Mouse (Mus musculus): Measurements from ENCODE around the gene Olfr658.

The Olfr658 gene

GRCm38 (mm10) chr7:104646841-104647482, at the start of gene Olfr658:
Gene Olfr658 (minus strand): TSS chr7:104647305.
- DNase-seq (ENCODE audit: extremely low spot score, low read depth, low spot score) = peak; percentile 5

DNA sequence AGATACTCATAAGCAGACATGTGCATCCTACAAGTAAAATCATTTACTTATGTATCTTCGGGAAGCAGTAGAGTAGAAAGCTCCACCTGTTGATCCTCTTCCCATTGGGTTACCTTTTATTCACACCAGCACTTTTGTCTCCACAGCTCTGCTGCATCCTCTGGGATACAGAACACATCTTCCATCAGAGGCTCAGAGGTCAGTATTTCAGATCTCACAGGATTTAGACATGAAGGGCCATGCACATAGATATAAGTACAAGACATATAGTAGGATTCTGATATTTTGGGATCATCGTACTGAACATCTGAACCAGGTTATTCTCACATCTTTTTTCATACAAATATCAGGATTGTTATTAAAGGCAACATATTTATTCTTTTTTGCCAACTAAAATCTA, 39.1 kb upstream of the Olfr658 start, which contains the start of gene Olfr661:
TSS of gene Olfr661 (plus strand) at position 301 of the 400 bp plus-strand sequence.
- no peak for DNase-seq (ENCODE audit: extremely low spot score, low read depth, low spot score)

DNA sequence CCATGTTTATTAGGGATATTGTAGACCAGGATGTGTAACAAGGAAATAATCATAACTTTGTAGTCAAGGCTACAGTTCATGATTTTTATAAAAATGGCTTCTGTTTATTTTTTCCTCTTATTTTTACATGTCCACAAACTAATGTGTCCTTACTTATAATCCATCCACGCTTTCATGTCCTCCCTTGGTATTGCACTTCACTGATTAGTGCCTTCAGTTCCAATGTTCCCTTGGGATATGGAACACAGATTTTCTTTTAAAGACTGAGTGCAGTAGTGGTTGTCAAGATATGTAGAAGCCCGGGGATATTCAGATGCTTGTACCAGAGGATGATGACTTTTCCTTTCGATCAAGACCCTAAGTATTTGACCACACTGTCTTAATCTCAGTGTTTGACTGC, 19.3 kb upstream of the Olfr658 start, which contains the start of gene Olfr659:
TSS of gene Olfr659 (plus strand) at position 301 of the 400 bp plus-strand sequence.
- no peak for DNase-seq (ENCODE audit: extremely low spot score, low read depth, low spot score)

DNA sequence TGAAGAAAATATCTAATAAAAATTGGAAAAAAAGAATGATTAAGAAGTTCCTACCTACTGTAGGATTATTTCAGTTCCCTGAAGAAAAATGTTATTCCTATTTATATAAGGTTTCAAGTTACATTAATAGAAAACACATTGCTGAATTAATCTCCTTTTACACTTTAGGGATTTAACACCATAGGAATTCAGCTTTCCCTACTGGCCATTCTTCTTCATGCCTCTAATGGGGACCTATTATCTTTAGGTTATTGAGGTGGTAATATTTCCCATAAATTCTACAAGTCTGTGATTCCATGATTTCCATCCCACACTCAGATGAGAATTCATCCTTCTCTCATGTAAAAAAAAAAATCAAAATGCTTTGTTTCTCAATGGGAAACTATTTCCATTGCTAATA, 22.6 kb downstream of the Olfr658 start, which contains the start of gene Olfr657:
TSS of gene Olfr657 (plus strand) at position 301 of the 400 bp plus-strand sequence.
- no peak for DNase-seq (ENCODE audit: extremely low spot score, low read depth, low spot score)

DNA sequence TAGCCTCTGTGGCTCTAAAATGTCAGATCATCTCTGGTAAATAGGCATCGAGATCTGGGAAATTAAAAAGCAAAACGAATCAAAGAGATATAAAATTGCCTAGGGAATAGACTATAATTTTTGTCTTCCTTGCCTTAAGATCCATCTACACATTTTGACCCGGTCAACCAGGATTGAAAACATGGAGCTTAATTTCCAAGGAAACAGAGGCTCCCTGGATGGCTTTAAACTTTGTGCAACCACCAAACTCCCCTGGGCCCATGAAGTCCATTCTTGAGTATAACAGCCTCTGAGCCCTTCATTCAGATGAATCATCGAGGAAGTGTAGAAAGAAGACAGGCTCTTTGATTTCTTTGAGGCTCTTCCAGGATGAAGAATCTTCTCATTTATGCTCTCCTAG, 33.5 kb downstream of the Olfr658 start, which contains the start of gene Olfr656:
TSS of gene Olfr656 (plus strand) at position 301 of the 400 bp plus-strand sequence.
- DNase-seq (ENCODE audit: extremely low spot score, low read depth, low spot score) = no peak

GRCm38 (mm10) chr7:104604727-104605126, 42.4 kb downstream of the Olfr658 start:
- no peak for DNase-seq (ENCODE audit: extremely low spot score, low read depth, low spot score)

- peak; percentile 3 for DNase-seq (ENCODE audit: extremely low spot score, low read depth, low spot score)
Measured at GRCm38 (mm10) chr7:104603173-104603572, 43.9 kb downstream of the Olfr658 start.

- no peak for DNase-seq (ENCODE audit: extremely low spot score, low read depth, low spot score)
Measured at GRCm38 (mm10) chr7:104601679-104602078, 45.4 kb downstream of the Olfr658 start, which contains the start of gene Olfr655. Gene Olfr655 (minus strand): TSS chr7:104601779.

All from hindlimb bud, embryonic 11.5 days (tissue).